Mouse (Mus musculus) embryonic stem cell, embryonic (primary cell): ENCODE measurements around the gene Zp1.

Experiments used
- CTCF ChIA-PET, 4 experiments: fragments of 300-600 bp in 2 of 4; fragments of 350-600 bp in 2 of 4; sonication (Branson Sonifier 250); formaldehyde crosslinking; loops; one replicate each; lab custom pipeline; 2022; ENCODE audit warnings: inconsistent platforms in 2 of 4; lab: Charles Lee
- POLR2A ChIA-PET, 4 experiments: fragments of 300-600 bp in 2 of 4; fragments of 350-600 bp in 2 of 4; sonication (Branson Sonifier 250); formaldehyde crosslinking; loops; one replicate each; lab custom pipeline; 2022; ENCODE audit warnings: antibody characterized with exemption in 4 of 4, inconsistent platforms in 1 of 4; lab: Charles Lee

Zp1 gene

DNA sequence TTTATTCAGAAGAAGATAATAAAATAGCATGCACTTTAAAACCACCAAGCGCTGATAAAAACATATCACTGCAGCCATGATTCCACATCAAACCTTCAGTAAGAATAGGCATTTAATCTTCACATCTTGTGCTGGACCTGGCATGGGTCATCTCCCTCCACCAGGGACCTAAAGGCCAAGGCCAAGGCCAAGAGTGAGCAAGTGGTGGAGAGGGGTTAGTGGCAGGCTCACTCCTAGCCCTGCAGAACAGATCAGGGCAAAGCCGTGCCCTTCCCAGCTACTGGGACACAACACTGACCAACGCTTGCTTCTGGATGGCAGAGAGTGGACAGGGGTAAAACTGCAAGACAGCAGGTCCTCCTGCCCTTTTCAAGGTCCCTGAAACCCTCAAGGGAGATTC is 49.8 kb downstream of the Zp1 start:
- CTCF ChIA-PET = interaction anchor here in 1 of 4 experiments (1.2 kb wide), 1 partner anchor 351 kb away, joined by 3 read pairs; no protein-coding TSS in a partner anchor
- POLR2A ChIA-PET = interaction anchor here in 2 of 4 experiments (1.3 to 1.6 kb wide), 2 partner anchors 8 to 25 kb away, joined by 3 to 5 read pairs; partner anchors contain the start of gene Prpf19 (in 1 of the 2)

DNA sequence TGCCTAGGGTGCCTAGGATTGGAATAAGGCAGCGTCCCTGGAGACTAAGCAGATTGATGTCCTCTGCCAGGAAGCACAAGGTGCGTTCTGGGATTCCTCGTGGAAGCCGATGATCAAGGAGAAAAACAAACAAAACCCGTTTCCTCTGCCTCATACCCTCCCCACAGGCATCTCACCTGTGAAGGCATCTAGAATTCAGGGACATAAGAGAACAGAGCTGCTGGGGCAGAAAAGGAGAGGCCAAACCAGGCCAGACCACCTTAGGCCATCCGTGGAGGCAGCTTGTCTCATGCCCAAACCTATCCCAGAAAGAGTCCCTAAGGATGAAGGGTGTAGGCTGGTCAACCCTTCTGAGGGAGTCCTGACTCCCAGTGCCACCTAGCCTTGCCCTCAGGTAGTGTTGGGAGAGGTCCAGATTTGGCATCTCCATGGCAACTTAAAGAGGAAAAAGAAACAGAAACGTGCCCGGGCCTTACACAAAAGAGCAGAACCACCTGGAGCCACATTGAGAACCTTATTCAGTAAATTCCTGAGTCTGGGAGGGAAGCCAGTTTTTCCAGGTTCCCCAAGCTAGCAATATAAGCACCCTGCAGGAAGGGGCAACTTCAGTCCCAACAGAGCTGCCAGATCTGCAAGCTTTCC is 50.4 kb downstream of the Zp1 start, which contains the start of gene Tmem132a:
Gene Tmem132a, minus strand, starts transcription at position 55 of the 642 bp plus-strand sequence.
- CTCF ChIA-PET = interaction anchor here in 2 of 4 experiments (0.7 to 1.2 kb wide), 2 partner anchors 51 to 350 kb away, joined by 3 to 4 read pairs; no protein-coding TSS in a partner anchor
- POLR2A ChIA-PET = interaction anchor here in 2 of 4 experiments (0.6 to 1.9 kb wide), 6 partner anchors 8 to 32 kb away, joined by 3 to 5 read pairs (median 4); partner anchors contain the start of gene Prpf19 (in 2 of the 2)

DNA sequence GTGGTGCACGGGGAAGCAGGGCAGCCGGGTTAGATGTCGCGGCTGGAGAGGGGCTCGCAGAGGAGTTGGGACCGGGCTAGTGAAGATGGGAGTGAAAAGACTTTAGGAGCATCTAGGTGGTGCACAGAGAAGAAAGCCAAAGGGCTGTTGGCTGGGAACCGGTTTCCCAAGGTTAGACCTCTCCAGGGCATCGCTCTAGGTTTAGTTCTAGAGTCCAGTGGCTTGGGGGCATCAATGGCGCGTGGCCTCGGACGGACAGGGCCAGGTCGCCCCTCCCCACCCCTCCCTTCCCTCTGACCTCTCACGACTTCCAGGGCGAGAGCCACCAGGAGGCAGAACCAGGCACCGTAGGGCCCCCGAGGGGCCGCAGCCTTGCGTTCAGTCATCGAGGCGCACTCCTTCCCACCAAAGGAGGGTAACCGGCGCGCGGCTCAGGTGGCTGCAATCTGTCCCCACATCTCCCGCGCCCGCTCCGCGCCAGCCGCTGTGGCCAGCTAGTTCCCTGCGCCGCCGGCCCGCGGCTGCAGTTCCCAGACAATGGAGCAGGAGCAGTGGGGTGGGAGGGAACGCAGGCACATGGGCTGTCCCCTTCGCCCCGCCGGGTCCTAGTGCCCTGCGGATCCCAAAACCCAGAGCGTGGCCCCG is 51.1 kb downstream of the Zp1 start:
- CTCF ChIA-PET = interaction anchor here in 2 of 4 experiments (0.7 to 1.4 kb wide), 4 partner anchors 9 to 349 kb away, joined by 3 to 7 read pairs (median 4); no protein-coding TSS in a partner anchor
- POLR2A ChIA-PET = interaction anchor here in 3 of 4 experiments (0.6 to 1.9 kb wide), 8 partner anchors 9 to 647 kb away, joined by 3 to 5 read pairs (median 4); partner anchors contain the start of genes Prpf19 (in 2 of the 3) and Ms4a6b (in 1 of the 3)

DNA sequence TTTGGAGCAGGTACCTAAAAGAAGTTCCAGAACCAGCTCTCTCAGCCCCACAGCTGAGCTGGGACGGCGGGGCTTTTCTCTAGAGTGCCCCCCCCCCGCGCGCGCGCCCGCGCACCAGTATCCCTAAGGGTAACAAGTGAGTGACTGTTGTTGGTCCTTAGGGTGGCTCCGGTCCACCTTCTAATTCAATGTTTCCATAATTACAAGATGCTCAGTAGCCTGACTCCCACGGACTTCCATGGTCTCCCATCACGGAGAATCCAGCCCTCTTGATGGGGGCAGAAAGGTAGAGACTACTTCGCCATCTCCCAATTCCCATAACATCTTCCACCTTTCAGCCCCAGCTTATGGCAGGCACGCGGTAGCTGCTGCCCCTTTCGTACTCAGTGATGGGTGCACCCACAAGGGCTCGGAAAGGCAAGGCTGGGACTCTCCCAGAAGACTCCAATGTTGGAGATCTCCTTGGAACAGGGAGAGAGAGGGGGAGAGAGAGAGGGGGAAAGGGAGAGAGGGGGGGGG is 51.8 kb downstream of the Zp1 start:
- ChIA-PET CTCF (interaction anchor here in 3 of 4 experiments (0.6 to 1.4 kb wide), 6 partner anchors 10 to 1225 kb away, joined by 3 to 7 read pairs (median 4); partner anchors contain the start of gene Cd6 (in 1 of the 3)), POLR2A (interaction anchor here in 3 of 4 experiments (0.6 to 1.9 kb wide), 4 partner anchors 9 to 647 kb away, joined by 3 to 5 read pairs (median 4); partner anchors contain the start of gene Ms4a6b (in 1 of the 3))

DNA sequence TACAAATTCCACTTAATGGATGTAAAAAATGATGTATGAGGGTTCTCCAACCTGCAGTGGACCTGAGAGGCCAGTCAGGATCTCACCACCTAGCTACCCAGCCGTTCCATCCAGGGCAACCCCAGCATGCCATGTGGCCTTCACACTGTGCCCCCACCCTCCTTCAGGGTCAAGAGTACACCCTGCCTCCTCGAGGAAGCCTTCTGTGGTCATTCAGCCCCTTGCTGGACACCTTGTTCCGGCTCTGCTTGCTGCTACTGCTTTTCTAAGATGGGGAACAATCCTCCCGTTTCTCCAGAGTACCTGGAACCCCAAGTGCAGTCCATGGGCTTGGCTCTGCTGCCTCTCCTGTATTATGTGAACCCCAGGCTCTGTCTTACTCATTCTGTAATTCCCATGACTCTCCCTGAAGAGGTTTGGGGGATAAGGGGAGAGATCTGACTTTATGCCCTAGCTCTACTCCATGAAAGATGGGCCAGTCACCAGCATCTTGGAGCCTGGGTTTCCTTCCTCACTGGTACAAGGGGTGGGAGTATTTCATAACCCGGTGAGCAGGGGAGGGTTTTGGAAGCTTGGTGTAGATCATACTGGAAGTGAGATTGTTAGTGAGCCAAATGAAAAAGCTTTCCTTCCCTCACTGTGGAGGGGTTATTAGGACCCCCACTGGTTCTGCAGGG is 52.3 kb downstream of the Zp1 start:
- POLR2A ChIA-PET = interaction anchor here in 2 of 4 experiments (0.6 to 1.9 kb wide), 4 partner anchors 8 to 105 kb away, joined by 3 to 5 read pairs (median 4); no protein-coding TSS in a partner anchor
- CTCF ChIA-PET = interaction anchor here (0.6 to 1.4 kb wide), 7 partner anchors 11 to 1226 kb away, joined by 3 to 7 read pairs (median 4); partner anchors contain the start of gene Cd6 (in 1 of the 4)

DNA sequence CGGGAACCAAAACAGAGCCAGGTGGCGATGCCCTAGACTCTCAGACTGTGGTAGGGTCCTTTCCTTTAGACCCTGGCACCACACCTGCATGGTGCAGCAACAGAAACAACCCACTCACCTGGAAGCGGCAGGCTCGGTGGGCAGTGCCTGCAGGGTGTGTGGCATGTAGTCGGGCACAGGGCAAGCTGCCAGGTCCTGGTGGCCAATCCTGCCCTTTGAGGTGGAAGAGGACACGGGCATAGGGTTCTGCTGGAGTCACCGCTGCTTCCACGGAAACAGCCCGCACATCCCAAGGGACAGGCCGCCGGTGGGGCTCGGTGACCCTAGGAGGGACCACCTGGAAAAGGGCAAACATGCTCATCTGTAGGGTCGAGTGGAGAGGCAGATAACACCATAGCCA is 54.1 kb downstream of the Zp1 start:
- CTCF ChIA-PET = no interaction called here
- POLR2A ChIA-PET = interaction anchor here in 1 of 4 experiments (1.1 to 1.7 kb wide), 2 partner anchors 106 to 209 kb away, joined by 3 to 5 read pairs; no protein-coding TSS in a partner anchor
